Mouse (Mus musculus): ENCODE measurements around the gene Zfp825. TPM values are rescaled to one million over a fixed set of nuclear protein-coding genes. Genes with fewer than 3 reads are reported as not detected.
"Not testable (repeated sequence)": the region's sequence is repeated elsewhere in the genome, so short reads cannot be mapped to it uniquely, and the experiment has no call there.

Zfp825 gene
- 13.3 and 16.2 TPM in 2 replicates for polyA plus RNA-seq (2014; fragmentation: Nextera tagmentation; extraction: Ambion mirVana)

DNA sequence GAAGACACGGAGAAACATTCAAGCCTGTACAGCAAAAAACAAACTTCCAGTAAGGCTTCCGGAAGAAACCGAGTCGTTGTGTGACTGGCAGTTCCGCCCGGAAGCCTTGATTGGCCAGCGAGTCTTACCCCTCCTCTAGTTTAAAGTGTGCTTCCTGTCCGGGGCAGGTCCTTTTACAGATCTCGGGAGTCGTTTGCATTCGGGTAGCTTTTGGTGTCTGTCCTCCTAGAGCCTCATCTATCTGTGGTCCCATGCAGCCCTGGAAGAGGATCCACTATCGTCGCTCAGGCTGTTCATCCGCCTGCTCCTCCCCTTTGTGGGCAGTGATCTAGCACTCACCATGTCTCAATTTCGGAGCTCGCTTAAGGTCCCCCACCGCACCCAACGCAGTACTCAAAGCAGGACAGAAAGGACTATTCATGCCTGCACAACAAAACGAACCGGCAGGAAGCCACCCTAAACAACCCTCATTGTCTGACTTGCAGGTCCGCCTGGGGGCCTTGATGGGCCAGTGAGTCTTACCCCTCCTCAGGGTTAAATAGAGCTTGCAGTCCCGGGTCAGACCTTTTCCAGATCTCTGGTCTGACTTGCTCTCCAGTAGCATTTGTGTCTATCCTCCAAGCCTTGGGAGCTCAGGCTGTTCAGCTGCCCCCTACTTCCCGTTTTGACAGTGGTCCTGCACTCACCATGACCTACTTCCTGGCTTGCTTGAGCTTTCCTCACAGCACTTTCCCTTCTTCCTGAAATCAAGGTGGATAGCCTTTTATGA lies at the start of gene Zfp825:
Gene Zfp825 (minus strand): TSS at position 82 of the 769 bp plus-strand sequence.
- peak; percentile 86 for ATAC-seq (ENCODE audit: insufficient number of reproducible peaks, insufficient read depth, low FRiP score, low read depth)
- Histone ChIP-seq H3K4me3 (ENCODE audit: control insufficient read depth in 1 of 2, insufficient read depth in 1 of 2, low read depth in 1 of 2, low read length in 2 of 2) (peak within 1 kb of the TSS; percentile 52 to 92), H3K9me3 (ENCODE audit: control insufficient read depth, low read length) (no peaks in the 10 kb centered on the region), H3K36me3 (ENCODE audit: control insufficient read depth, insufficient read depth, low read length) (no peaks in the 10 kb centered on the region), H3K4me2 (ENCODE audit: low read length) (peak within 1 kb of the TSS; percentile 85), H3K4me1 (ENCODE audit: control insufficient read depth in 2 of 2, insufficient read depth in 2 of 2, low read length in 2 of 2) (no peaks in the 10 kb centered on the region; a peak in 1 of 4 replicates), H3K27me3 (ENCODE audit: control insufficient read depth, insufficient read depth, low read length) (no peaks in the 10 kb centered on the region), H3K9ac (ENCODE audit: low read length) (peak within 1 kb of the TSS; percentile 75), H3K27ac (replicated peaks in 1 of 2; ENCODE audit: control insufficient read depth in 1 of 2, insufficient read depth in 1 of 2, low read depth in 2 of 2, low read length in 2 of 2) (peak within 1 kb of the TSS; percentile 75 to 93)
- WGBS: under 1% methylated on average over 23 of the region's 23 CpGs

DNA sequence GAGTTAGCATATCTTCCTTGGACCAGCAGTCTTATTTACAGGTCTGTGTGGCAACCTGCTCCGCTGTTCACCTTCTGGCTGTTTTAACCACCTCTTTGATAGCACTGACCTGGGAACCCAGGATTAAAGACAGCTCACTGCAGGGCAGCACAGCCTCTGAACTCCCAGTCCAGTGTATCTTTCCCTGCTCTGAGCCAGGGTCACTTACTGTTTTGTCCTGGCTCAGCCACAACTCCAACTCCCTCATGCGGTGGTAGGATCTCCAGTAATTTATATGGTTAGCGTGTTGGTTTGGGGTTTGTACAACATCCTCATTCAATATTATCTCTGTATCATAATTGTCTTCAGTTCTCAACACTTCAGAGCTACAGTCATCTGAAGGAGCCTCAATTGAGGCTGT lies 41.6 kb upstream of the Zfp825 start:
- 84% methylated on average over 3 of the region's 3 CpGs for WGBS
- H3K9ac ChIP-seq (ENCODE audit: low read length); H3K9me3 ChIP-seq (ENCODE audit: control insufficient read depth, low read length); H3K4me1 ChIP-seq (ENCODE audit: control insufficient read depth in 2 of 2, insufficient read depth in 2 of 2, low read length in 2 of 2); H3K27ac ChIP-seq (replicated peaks in 1 of 2; ENCODE audit: control insufficient read depth in 1 of 2, insufficient read depth in 1 of 2, low read depth in 2 of 2, low read length in 2 of 2); H3K4me2 ChIP-seq (ENCODE audit: low read length); ATAC-seq (ENCODE audit: insufficient number of reproducible peaks, insufficient read depth, low FRiP score, low read depth); H3K4me3 ChIP-seq (ENCODE audit: control insufficient read depth in 1 of 2, insufficient read depth in 1 of 2, low read depth in 1 of 2, low read length in 2 of 2); H3K36me3 ChIP-seq (ENCODE audit: control insufficient read depth, insufficient read depth, low read length); H3K27me3 ChIP-seq (ENCODE audit: control insufficient read depth, insufficient read depth, low read length): not testable (repeated sequence)

DNA sequence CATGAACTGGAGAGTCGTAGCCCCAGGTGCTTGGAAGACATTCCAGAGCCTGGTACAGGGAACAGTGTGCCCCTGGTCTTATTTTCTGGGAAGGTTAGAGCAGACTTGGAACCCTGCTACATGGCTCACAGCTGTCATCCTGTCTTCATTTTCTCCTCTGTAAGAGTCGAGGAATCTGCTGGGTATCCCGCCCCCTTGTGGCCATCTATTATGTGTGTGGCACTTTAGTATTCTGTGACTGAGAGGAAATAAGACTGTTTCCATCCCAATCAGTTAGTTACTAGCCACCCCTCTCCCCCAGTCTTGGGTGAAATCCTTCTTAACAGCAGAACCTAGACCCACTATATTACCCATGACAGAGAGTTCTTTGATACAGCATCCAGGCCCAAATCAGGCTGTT lies 41.1 kb upstream of the Zfp825 start:
- not testable (repeated sequence) for H3K27me3 ChIP-seq (ENCODE audit: control insufficient read depth, insufficient read depth, low read length); H3K9me3 ChIP-seq (ENCODE audit: control insufficient read depth, low read length); H3K4me1 ChIP-seq (ENCODE audit: control insufficient read depth in 2 of 2, insufficient read depth in 2 of 2, low read length in 2 of 2); ATAC-seq (ENCODE audit: insufficient number of reproducible peaks, insufficient read depth, low FRiP score, low read depth); H3K9ac ChIP-seq (ENCODE audit: low read length); H3K4me3 ChIP-seq (ENCODE audit: control insufficient read depth in 1 of 2, insufficient read depth in 1 of 2, low read depth in 1 of 2, low read length in 2 of 2); H3K27ac ChIP-seq (replicated peaks in 1 of 2; ENCODE audit: control insufficient read depth in 1 of 2, insufficient read depth in 1 of 2, low read depth in 2 of 2, low read length in 2 of 2); H3K36me3 ChIP-seq (ENCODE audit: control insufficient read depth, insufficient read depth, low read length); H3K4me2 ChIP-seq (ENCODE audit: low read length)
- WGBS: 12% methylated on average over 3 of the region's 3 CpGs

DNA sequence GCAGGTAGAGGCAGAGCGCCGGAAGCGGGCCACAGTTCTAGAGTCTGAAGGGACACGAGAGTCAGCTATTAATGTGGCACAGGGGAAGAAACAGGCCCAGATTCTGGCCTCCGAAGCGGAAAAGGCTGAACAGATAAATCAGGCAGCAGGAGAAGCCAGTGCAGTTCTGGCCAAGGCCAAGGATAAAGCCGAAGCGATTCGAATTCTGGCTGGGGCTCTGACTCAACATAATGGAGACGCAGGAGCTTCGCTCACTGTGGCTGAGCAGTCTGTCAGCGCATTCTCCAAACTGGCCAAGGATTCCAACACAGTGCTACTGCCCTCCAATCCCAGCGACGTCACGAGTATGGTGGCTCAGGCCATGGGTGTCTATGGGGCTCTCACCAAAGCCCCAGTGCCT lies 40.3 kb upstream of the Zfp825 start:
- no peak overlapping the region for H3K27ac ChIP-seq (replicated peaks in 1 of 2; ENCODE audit: control insufficient read depth in 1 of 2, insufficient read depth in 1 of 2, low read depth in 2 of 2, low read length in 2 of 2)
- H3K27me3 ChIP-seq (ENCODE audit: control insufficient read depth, insufficient read depth, low read length): no peaks in the 10 kb centered on the region
- 0 out of 2 replicates have a peak, but pooled peaks cover 5% of the 10 kb centered on the region for H3K9me3 ChIP-seq (ENCODE audit: control insufficient read depth, low read length)
- no peaks in the 10 kb centered on the region for H3K4me1 ChIP-seq (ENCODE audit: control insufficient read depth in 2 of 2, insufficient read depth in 2 of 2, low read length in 2 of 2)
- H3K36me3 ChIP-seq (ENCODE audit: control insufficient read depth, insufficient read depth, low read length): no peaks in the 10 kb centered on the region
- ATAC-seq (ENCODE audit: insufficient number of reproducible peaks, insufficient read depth, low FRiP score, low read depth): no peak
- H3K9ac ChIP-seq (ENCODE audit: low read length): no peak overlapping the region
- H3K4me3 ChIP-seq (ENCODE audit: control insufficient read depth in 1 of 2, insufficient read depth in 1 of 2, low read depth in 1 of 2, low read length in 2 of 2): no peak overlapping the region
- no peak overlapping the region for H3K4me2 ChIP-seq (ENCODE audit: low read length)
- WGBS: 84% methylated on average over 15 of the region's 15 CpGs

DNA sequence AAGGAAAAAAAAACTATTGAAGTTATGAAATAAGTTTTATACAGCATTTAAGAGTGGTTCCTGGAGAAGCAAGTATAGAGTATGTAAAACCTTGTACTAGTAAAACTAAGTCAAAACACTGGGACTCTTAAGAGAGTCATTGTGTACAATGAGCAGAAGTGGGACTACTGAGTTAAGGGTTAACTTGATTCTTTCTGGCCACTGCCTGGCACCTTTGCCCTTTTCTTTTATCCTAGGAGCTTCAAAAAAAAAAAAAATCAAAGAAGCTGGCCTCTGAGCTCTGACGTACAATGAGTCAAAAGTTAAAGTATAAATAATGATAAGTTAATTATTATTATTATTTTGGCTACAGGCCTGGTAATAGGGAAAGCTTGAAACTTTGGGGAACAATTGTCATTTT lies 37.5 kb upstream of the Zfp825 start:
- not testable (repeated sequence) for H3K4me3 ChIP-seq (ENCODE audit: control insufficient read depth in 1 of 2, insufficient read depth in 1 of 2, low read depth in 1 of 2, low read length in 2 of 2); H3K4me2 ChIP-seq (ENCODE audit: low read length); H3K4me1 ChIP-seq (ENCODE audit: control insufficient read depth in 2 of 2, insufficient read depth in 2 of 2, low read length in 2 of 2); ATAC-seq (ENCODE audit: insufficient number of reproducible peaks, insufficient read depth, low FRiP score, low read depth); H3K9ac ChIP-seq (ENCODE audit: low read length); H3K27me3 ChIP-seq (ENCODE audit: control insufficient read depth, insufficient read depth, low read length); H3K9me3 ChIP-seq (ENCODE audit: control insufficient read depth, low read length); H3K27ac ChIP-seq (replicated peaks in 1 of 2; ENCODE audit: control insufficient read depth in 1 of 2, insufficient read depth in 1 of 2, low read depth in 2 of 2, low read length in 2 of 2); H3K36me3 ChIP-seq (ENCODE audit: control insufficient read depth, insufficient read depth, low read length)
- WGBS: 65% methylated on average over 1 of the region's 1 CpGs

DNA sequence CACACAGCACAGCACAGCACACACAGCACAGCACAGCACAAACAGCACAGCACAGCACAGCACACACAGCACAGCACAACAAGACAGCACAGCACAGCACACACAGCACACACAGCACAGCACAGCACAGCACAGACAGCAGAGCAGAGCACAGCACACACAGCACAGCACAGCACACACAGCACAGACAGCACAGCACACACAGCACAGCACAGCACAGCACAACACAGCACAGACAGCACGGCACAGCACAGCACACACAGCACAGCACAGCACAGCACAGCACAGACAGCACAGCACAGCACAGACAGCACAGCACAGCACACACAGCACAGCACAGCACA lies 35.6 kb upstream of the Zfp825 start:
- ATAC-seq (ENCODE audit: insufficient number of reproducible peaks, insufficient read depth, low FRiP score, low read depth): peak; percentile 47; the same call in 1 of the 2 replicates
- 31% methylated on average over 1 of the region's 1 CpGs for WGBS

DNA sequence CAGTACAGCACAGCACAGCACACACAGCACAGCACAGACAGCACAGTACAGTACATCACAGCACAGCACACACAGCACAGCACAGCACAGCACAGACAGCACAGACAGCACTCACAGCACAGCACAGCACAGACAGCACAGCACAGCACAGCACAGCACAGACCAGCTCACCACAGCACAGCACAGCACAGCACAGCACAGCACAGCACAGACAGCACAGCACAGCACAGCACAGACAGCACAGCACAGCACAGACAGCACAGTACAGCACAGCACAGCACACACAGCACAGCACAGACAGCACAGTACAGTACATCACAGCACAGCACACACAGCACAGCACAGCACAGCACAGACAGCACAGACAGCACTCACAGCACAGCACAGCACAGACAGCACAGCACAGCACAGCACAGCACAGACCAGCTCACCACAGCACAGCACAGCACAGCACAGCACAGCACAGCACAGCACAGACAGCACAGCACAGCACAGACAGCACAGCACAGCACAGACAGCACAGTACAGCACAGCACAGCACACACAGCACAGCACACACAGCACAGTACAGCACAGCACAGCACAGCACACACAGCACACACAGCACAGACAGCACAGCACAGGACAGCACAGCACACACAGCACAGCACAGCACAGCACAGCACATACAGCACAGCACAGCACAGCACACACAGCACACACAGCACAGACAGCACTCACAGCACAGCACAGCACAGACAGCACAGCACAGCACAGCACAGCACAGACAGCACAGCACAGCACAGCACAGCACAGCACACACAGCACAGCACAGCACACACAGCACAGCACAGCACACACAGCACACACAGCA lies 35.0 kb upstream of the Zfp825 start:
- not testable (repeated sequence) for H3K9me3 ChIP-seq (ENCODE audit: control insufficient read depth, low read length); H3K4me1 ChIP-seq (ENCODE audit: control insufficient read depth in 2 of 2, insufficient read depth in 2 of 2, low read length in 2 of 2); H3K9ac ChIP-seq (ENCODE audit: low read length); H3K4me3 ChIP-seq (ENCODE audit: control insufficient read depth in 1 of 2, insufficient read depth in 1 of 2, low read depth in 1 of 2, low read length in 2 of 2); H3K4me2 ChIP-seq (ENCODE audit: low read length); H3K27ac ChIP-seq (replicated peaks in 1 of 2; ENCODE audit: control insufficient read depth in 1 of 2, insufficient read depth in 1 of 2, low read depth in 2 of 2, low read length in 2 of 2); H3K36me3 ChIP-seq (ENCODE audit: control insufficient read depth, insufficient read depth, low read length); H3K27me3 ChIP-seq (ENCODE audit: control insufficient read depth, insufficient read depth, low read length)
- ATAC-seq (ENCODE audit: insufficient number of reproducible peaks, insufficient read depth, low FRiP score, low read depth): peak; percentile 75

More for the DNA sequence above, 35.6 kb upstream of the Zfp825 start:
- not testable (repeated sequence) for H3K9ac ChIP-seq (ENCODE audit: low read length); H3K36me3 ChIP-seq (ENCODE audit: control insufficient read depth, insufficient read depth, low read length); H3K9me3 ChIP-seq (ENCODE audit: control insufficient read depth, low read length); H3K4me3 ChIP-seq (ENCODE audit: control insufficient read depth in 1 of 2, insufficient read depth in 1 of 2, low read depth in 1 of 2, low read length in 2 of 2); H3K27ac ChIP-seq (replicated peaks in 1 of 2; ENCODE audit: control insufficient read depth in 1 of 2, insufficient read depth in 1 of 2, low read depth in 2 of 2, low read length in 2 of 2); H3K27me3 ChIP-seq (ENCODE audit: control insufficient read depth, insufficient read depth, low read length); H3K4me1 ChIP-seq (ENCODE audit: control insufficient read depth in 2 of 2, insufficient read depth in 2 of 2, low read length in 2 of 2); H3K4me2 ChIP-seq (ENCODE audit: low read length)
